Mouse (Mus musculus): ENCODE data around the gene Ccdc155.

Gene Ccdc155

DNA sequence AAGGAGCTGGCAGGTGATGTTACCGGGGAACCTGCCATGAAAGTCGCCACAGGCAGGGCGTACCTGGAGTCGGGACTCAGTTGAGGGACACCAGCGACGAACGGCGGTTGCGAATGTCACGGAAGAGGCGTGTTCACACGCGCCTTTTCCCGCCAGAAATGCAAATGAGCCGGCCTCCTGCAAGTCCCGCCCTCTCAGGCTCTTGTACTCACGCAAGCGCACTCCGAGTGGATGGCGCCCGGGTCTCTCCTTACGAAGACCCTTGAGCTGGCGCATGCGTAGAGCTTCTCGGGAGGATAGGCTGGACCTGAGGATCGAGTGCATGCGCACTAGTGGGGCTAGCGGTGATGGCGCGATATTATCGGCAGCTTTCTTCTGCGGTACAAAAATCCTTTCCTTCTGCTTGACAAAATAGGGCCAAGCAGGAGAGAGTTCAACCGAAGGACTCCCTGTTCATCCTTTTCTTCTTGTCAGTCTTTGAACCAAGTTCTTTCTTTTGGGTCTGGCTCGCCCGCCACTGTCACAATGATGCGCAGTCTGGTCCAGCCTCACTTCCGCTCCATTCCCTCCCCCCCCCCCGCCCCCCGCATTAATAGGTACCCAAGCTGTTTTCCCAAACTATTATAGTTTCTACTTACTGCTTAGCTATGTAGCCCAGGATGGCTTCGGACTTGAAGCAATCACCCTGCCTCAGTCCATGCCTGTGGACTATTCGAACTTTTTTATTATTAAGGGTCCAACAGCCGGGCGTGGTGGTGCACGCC lies at the start of gene Ccdc155:
Gene Ccdc155 (minus strand): TSS at position 513 of the 764 bp plus-strand sequence.
- CTCF ChIA-PET, result interaction anchor here in 3 of 4 experiments (0.6 to 1.6 kb wide), 25 partner anchors 10 to 284 kb away, joined by 3 to 10 read pairs (median 3); partner anchors contain the start of genes Flt3l (in 1 of the 3) and Gm45713 (in 1 of the 3)
- POLR2A ChIA-PET, result interaction anchor here (0.6 to 2.5 kb wide), 80 partner anchors 8 to 828 kb away, joined by 3 to 18 read pairs (median 4); partner anchors contain the start of genes Snrnp70 (in 3 of the 4), Tead2 (in 3 of the 4), Aldh16a1 (in 2 of the 4) and Pih1d1 (in 2 of the 4)

DNA sequence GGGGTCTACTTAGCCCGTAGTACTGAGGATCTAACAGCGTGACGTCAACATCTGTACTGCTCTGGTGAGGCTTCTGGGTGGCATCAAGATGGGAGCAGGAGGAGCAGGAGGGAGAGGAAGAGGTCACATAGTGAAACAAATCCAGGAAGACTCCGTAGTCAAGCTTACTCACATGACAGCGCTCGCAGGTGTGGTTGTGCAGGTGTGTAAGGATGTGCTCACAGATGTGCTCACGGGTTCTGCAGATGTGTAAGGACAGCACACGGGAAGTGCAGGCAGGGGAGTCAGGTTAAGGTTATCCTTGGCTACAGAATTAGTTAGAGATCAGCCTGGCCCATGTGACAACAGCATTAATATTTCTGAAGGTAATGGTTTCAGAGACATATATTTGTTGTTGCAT lies 49.1 kb upstream of the Ccdc155 start:
- CTCF ChIA-PET, result interaction anchor here in 1 of 4 experiments (0.6 kb wide), 1 partner anchor 9 kb away, joined by 8 read pairs; no protein-coding TSS in a partner anchor
- POLR2A ChIA-PET, result interaction anchor here in 2 of 4 experiments (0.6 to 1.4 kb wide), 5 partner anchors 10 to 70 kb away, joined by 3 to 4 read pairs (median 3); partner anchors contain the start of genes Ccdc155 (in 1 of the 2) and Slc6a16 (in 1 of the 2)

DNA sequence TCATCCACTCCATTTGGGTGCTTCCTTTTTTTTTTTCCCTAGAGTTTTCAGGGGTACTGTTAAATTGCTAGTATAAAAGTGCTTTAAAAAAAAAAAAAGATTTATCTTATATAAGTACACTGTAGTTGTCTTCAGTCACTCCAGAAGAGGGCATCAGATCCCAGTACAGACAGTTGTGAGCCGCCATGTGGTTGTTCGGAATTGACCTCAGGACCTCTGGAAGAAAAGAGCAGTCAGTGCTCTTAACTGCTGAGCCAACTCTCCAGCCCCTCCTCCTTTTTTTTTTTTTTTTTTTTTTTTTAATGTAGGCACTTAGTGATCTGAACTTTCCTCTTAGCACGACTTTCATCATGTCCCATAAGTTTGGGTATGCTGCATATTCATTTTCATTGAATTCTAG lies 43.0 kb upstream of the Ccdc155 start:
- ChIA-PET POLR2A (interaction anchor here in 1 of 4 experiments (0.7 kb wide), 1 partner anchor 155 kb away, joined by 3 read pairs; no protein-coding TSS in a partner anchor), CTCF (interaction anchor here in 1 of 4 experiments (0.7 kb wide), 1 partner anchor 93 kb away, joined by 3 read pairs; no protein-coding TSS in a partner anchor)

DNA sequence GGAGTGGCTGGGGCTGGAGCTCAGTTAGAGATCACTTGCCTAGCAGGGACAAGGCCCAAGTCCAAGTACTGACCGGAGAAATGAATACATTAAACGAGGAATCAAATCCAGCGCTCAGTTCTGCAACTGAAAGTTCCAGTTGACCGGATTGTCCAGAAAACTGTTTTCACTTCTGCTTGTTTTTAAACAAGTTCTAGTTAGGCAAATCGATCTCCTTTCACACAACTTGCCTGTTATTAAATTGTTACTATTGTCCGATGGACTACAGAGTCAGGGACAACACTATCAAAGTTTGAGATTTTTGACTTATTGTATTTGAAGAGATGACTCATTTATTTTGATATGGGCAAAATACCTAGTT lies 36.7 kb upstream of the Ccdc155 start:
- CTCF ChIA-PET, result interaction anchor here in 2 of 4 experiments (0.6 to 1.8 kb wide), 5 partner anchors 11 to 193 kb away, joined by 3 to 7 read pairs (median 3); partner anchors contain the start of gene Gys1 (in 1 of the 2)
- POLR2A ChIA-PET, result interaction anchor here in 3 of 4 experiments (0.6 to 3.0 kb wide), 14 partner anchors 11 to 423 kb away, joined by 3 to 27 read pairs (median 3); partner anchors contain the start of genes Gys1 (in 2 of the 3) and Ftl1 (in 1 of the 3)

DNA sequence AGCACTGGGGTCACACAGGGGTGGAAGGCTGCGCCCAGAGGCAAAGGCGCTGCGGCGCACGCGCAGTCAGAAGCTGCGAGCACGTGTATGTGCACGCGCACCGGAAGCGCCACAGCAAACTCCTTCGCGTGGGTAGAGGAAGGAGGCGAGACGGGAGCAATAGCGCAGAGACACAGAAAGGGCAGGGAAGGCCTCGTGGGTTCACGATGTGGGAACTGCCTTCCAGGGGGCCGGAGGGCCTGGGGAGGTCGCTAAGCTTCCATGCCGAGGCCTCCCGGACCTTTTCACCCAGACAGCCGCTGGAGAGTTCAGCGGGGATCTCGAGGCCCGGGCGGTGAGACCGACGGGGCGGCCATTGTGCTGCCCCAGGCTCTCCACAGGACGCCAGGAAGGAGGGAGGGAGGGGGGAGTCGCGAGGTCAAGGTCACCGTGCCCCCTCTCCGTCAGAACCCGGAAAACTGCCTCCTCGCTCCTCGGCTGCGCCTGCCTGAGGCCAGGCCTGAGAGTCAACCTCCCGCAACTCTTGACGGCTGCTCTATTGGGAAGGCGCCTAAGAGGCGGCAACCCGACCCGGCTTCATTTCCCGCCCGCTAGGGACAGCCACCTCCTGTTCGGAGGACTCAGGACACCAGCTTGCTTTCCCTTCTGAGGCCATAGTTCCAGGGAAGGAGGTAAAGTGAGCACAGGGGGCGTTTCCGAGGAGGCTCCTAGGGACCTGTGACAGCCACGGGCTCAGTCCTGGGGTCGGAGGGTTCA lies 36.1 kb upstream of the Ccdc155 start, which contains the start of gene Slc6a16:
Gene Slc6a16 (plus strand): TSS at position 453 of the 756 bp plus-strand sequence.
- ChIA-PET POLR2A (interaction anchor here in 3 of 4 experiments (0.6 to 4.0 kb wide), 25 partner anchors 10 to 422 kb away, joined by 3 to 27 read pairs (median 3); partner anchors contain the start of genes Aldh16a1 (in 2 of the 3), Gys1 (in 2 of the 3), Ftl1 (in 1 of the 3) and Tead2 (in 1 of the 3)), CTCF (interaction anchor here in 3 of 4 experiments (0.6 to 1.8 kb wide), 7 partner anchors 25 to 194 kb away, joined by 3 to 7 read pairs (median 3); partner anchors contain the start of genes Gys1 (in 1 of the 3) and Tead2 (in 1 of the 3))

DNA sequence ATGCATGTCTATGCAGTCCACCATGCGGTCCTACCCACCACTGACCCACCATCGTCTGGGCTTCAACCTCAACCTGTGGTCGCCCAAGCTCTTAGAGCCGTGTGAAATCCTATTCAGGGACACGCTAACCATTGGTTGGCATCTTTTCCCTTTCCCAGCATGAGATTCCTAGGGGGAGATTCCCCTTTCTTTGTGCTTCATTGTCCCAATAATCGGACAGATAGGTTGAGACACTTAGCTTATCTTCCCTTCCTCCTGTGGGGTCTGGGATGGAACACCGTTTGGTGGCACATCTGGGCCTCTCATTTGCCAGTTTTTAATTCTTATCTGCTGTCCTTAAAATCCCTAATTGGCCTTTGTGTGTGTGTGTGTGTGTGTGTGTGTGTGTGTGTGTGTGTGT lies 35.4 kb upstream of the Ccdc155 start:
- ChIA-PET POLR2A (interaction anchor here in 3 of 4 experiments (0.5 to 4.0 kb wide), 18 partner anchors 9 to 1335 kb away, joined by 3 to 27 read pairs (median 4); partner anchors contain the start of genes Aldh16a1 (in 2 of the 3) and Ftl1 (in 1 of the 3)), CTCF (interaction anchor here (0.6 to 1.8 kb wide), 7 partner anchors 60 to 1045 kb away, joined by 3 to 10 read pairs (median 5); no protein-coding TSS in a partner anchor)

DNA sequence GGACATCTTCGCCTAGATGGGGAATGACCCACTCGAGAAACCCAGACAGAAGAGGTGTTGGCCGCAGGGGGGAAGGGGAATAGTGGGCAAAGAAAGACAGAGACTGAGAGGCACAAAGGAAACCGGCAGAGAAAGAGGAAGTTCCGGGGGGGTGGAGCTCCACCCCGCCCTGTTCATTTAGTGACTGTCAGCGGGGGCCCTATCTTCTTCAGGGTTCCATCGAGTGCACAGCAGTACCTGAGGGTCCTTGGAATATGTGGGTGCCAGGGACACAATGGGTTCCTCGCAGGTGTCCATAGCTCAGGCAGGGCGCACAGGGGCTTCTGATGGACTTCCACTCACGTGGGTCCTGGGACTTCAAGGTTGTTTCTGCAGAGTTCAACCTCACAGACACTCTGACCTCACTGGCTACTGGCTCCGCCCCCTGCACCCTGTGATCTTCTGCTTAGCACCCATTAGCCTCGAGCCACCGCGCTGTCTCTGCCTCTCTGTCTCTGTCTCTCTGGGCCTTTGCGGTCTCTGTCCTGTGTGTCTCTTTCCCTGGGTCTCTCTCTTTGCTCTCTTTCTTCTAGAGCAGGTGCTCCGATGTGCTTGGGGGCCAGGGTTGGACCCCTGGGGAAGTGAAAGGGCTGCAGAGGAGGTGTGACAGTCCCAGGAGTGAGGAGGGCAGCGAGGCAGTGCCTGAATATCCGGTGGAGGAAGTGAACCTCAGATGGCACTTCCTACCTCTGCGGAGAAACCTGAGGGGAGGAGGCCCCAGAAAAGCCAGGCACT lies 34.2 kb upstream of the Ccdc155 start, which contains the start of gene Cd37:
Gene Cd37 (minus strand): TSS at position 393 of the 774 bp plus-strand sequence.
- ChIA-PET POLR2A (interaction anchor here (0.6 to 4.0 kb wide), 21 partner anchors 10 to 721 kb away, joined by 3 to 24 read pairs (median 4); partner anchors contain the start of genes Aldh16a1 (in 1 of the 4), Ccdc155 (in 1 of the 4), Prmt1 (in 1 of the 4) and Sphk2 (in 1 of the 4)), CTCF (interaction anchor here in 1 of 4 experiments (1.1 to 1.4 kb wide), 2 partner anchors 76 to 250 kb away, joined by 3 read pairs; no protein-coding TSS in a partner anchor)

DNA sequence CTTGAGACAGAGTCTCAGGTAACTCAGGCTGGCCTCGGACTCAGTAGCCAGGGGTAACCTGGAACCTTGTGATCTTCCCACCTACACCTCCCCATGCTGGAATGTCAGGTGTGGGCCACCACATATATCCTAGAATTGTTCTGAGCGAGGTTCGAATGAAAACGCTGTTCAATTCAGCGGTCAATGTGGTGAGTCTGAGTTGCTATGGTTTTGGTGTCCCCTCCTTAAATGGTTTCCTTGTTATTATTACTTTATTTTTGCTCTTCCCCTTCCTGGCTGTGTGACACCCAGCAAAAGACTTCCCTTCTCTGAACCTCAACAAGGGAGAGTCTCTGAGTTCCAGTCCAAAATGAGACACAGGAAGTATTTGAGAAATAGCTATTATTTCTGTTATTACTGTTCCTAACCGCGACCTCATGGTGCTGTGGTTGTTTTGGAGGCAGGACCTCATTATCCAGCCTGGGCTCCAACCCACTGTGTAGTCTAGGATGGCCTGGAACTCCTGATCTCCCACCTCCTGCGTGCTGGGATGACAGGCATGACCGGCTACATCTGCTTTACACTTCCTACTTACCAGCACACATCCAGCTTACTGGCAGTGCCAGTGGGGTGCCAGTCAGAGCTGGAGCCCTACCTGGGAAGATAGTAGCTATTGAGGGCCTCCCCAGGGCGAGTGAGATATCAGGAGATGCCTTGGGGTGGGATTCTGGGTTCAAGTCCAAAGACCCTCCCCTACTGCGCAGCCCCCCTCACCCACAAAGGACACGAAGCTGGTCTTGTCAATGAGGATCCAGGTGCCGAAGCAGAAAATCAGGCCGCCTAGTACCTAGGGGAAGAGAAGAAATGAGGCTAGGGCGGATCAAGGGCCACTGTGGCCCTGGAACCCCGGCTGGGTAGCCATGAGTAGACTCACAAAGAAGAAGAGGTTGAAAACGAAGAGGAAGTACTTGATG lies 33.3 kb upstream of the Ccdc155 start:
- ChIA-PET CTCF (interaction anchor here in 3 of 4 experiments (0.5 to 1.4 kb wide), 5 partner anchors 65 to 249 kb away, joined by 3 to 6 read pairs (median 3); no protein-coding TSS in a partner anchor), POLR2A (interaction anchor here (0.5 to 4.0 kb wide), 22 partner anchors 9 to 251 kb away, joined by 3 to 24 read pairs (median 4); partner anchors contain the start of genes Ccdc155 (in 1 of the 4), Prmt1 (in 1 of the 4) and Tead2 (in 1 of the 4))

DNA sequence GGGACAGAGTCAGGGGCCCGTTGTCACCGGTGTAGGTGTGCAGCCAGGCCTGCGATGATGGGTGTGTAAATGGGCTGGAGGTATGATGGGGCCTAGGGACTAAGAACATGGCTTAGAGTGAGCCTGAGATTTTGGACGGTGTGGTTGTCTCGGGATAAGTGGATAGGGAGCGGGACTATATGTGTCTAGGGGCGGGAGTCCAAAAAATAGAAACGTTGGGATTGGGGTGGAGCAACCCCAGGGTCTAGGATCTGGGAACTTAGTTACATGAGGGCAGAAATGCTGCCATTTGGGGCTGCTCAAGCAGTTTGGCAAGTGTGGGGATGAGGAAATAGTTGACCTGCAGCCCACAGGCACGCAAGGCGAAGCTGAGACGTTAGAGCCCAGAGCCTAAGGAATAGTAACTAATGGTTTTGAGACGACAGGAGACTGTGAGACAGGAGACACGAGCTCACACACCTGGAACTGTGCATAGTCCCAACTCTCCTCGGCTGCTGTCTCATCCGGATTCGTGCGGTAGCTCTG lies 31.0 kb upstream of the Ccdc155 start:
- CTCF ChIA-PET, result interaction anchor here in 3 of 4 experiments (0.6 to 2.7 kb wide), 15 partner anchors 28 to 360 kb away, joined by 3 to 8 read pairs (median 3); partner anchors contain the start of gene Ccdc155 (in 1 of the 3)
- POLR2A ChIA-PET, result interaction anchor here in 3 of 4 experiments (0.5 to 3.7 kb wide), 56 partner anchors 8 to 527 kb away, joined by 3 to 21 read pairs (median 4); partner anchors contain the start of genes Tead2 (in 3 of the 3), Rras (in 2 of the 3), Aldh16a1 (in 1 of the 3) and Ccdc155 (in 1 of the 3)

DNA sequence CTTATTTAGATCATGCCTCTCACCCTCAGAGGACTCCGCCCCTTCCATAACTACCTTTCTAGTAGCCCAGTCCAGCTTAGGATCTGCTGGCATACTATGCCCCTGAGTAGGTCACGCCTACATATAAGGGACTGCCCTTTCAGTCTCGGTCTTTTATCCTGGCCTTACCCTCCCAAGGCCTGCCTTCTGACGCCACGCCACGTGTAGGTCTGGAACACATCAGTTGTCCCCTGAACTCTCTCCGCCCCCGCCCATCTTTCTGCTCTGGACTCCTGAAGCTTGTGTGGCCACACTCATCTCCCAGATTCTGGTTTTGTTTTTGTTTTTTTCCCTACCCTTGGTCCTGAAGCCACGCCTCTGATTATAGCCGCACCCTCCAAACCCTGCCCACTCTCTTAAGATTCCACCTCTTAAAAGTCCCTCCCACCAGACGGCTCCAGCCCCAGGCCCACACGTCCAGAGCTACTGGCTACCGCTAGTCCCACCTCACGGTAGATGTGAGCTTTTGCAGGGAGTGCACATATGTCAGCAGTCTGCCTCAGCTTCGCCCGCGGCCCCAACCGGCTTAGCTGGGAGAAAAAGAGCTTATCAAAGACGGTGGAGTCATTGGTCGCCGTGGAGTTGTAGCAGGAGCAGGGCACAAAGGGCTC lies 30.4 kb upstream of the Ccdc155 start:
- CTCF ChIA-PET, result interaction anchor here in 3 of 4 experiments (0.6 to 2.7 kb wide), 15 partner anchors 19 to 480 kb away, joined by 3 to 8 read pairs (median 3); partner anchors contain the start of genes Ccdc155 (in 1 of the 3) and Tead2 (in 1 of the 3)
- POLR2A ChIA-PET, result interaction anchor here (0.5 to 3.7 kb wide), 58 partner anchors 8 to 527 kb away, joined by 3 to 21 read pairs (median 4); partner anchors contain the start of genes Tead2 (in 3 of the 4), Ccdc155 (in 2 of the 4), Rras (in 2 of the 4) and Aldh16a1 (in 1 of the 4)

DNA sequence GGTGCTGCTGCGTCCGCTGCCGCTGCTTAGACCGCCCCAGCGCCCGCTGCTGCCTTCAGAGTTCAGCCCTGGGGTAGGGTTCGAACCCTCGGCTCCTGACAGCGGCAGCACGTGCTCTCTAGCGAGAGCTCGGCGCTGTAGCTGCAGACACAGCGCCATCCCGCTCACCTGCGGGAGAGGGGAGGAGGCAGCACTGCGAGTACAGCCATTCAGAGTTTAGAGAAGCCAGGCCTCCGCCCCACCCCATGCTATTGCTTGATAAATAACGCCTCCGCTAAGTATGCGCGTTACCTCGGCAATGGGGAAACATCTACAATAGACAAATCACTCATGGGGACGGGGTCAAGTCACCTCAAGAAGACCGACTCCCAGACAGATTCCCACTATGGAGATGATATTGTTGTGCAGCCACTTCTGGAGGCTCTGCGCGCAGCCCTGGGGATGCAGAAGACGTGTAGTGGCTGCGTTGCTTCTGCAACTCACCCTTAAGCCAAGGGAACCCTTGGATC lies 29.7 kb upstream of the Ccdc155 start:
- POLR2A ChIA-PET, result interaction anchor here (0.6 to 3.7 kb wide), 39 partner anchors 7 to 486 kb away, joined by 3 to 21 read pairs (median 4); partner anchors contain the start of genes Tead2 (in 3 of the 4), Ccdc155 (in 2 of the 4), Aldh16a1 (in 1 of the 4) and Fcgrt (in 1 of the 4)

DNA sequence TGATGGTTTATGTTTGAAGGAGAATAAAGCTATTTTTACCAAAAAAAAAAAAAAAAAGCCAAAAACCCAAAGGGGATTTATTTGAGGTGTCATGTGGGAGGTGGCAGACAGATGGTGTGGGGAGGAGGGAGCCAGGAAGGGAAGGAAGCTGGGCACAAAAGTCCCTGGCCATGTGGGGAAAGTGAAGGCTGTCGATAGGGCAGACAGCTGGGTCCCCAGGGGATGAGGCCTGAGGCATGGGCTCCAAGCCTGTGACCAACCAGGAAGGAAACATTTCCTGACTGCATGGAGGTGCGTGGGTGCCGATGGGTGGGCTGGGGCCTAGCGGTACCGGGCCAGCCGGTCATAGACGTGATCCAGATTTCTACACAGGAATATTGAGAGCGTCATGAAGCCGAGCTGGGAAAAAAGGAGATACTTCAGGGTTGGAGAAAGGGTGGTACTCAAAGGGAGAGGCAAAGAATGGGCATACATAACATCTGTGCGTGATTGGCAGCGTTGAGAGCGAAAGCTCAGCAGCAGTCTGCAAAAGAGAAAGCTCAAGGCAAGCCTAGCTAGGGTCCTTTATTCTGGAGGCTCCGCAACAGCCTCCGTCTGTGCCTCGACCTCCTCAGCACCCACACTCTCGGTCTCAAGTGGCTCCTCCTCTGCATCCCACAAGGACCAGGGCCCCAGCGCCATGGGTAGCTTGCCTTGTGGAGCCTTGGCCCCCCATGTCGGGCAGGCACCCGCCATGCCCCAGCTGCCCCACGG lies 29.1 kb upstream of the Ccdc155 start:
- CTCF ChIA-PET, result interaction anchor here in 2 of 4 experiments (0.7 to 2.7 kb wide), 6 partner anchors 18 to 171 kb away, joined by 3 to 8 read pairs (median 4); partner anchors contain the start of gene Tead2 (in 1 of the 2)
- POLR2A ChIA-PET, result interaction anchor here (0.5 to 3.7 kb wide), 31 partner anchors 8 to 766 kb away, joined by 3 to 21 read pairs (median 4); partner anchors contain the start of genes Tead2 (in 3 of the 4), Aldh16a1 (in 2 of the 4), Pih1d1 (in 2 of the 4) and Ccdc155 (in 1 of the 4)

More for the DNA sequence above, 29.7 kb upstream of the Ccdc155 start:
- CTCF ChIA-PET, result interaction anchor here in 3 of 4 experiments (0.6 to 2.7 kb wide), 7 partner anchors 19 to 480 kb away, joined by 3 to 8 read pairs (median 4); partner anchors contain the start of gene Tead2 (in 1 of the 3)

All from embryonic stem cell, embryonic (primary cell).